Mouse (Mus musculus): ENCODE results near the gene Hist1h3a. TPM values are rescaled to one million over a fixed set of nuclear protein-coding genes. Genes with fewer than 3 reads are reported as not detected.

Hist1h3a gene
- polyA plus RNA-seq, 1 experiment from 2014 or later = 3.7 TPM

- H3K9me3 ChIP-seq (ENCODE audit: control insufficient read depth, low read length) = no peaks in the 10 kb centered on the region
- H3K36me3 ChIP-seq (ENCODE audit: control insufficient read depth, insufficient read depth, low read length) = no peaks in the 10 kb centered on the region
- peak overlapping the region; percentile 68 for H3K9ac ChIP-seq (ENCODE audit: low read depth, low read length)
- H3K4me2 ChIP-seq (ENCODE audit: low read depth, low read length) = peak overlapping the region; percentile 84
- peak; percentile 3 for ATAC-seq (ENCODE audit: low read depth)
- DNase-seq (ENCODE audit: low spot score) = peak; percentile 56
- 1% methylated on average over 17 of the region's 27 CpGs for WGBS
- H3K4me3 ChIP-seq (ENCODE audit: low read depth, low read length) = peak overlapping the region; percentile 54
- no peaks in the 10 kb centered on the region for H3K27me3 ChIP-seq (replicated peaks; ENCODE audit: control insufficient read depth, insufficient read depth, low read length)
- H3K27ac ChIP-seq (replicated peaks; ENCODE audit: low read depth, low read length) = peak overlapping the region; percentile 93
- peaks cover 20% of the 10 kb centered on the region for H3K4me1 ChIP-seq (ENCODE audit: control insufficient read depth, insufficient read depth, low read length)
These were observed 1.8 kb downstream of the Hist1h3a start for GRCm38 (mm10) chr13:23760240-23760971.

- WGBS = 83% methylated on average over 1 of the region's 1 CpGs
- peak overlapping the region; percentile 68 for H3K9ac ChIP-seq (ENCODE audit: low read depth, low read length)
- DNase-seq (ENCODE audit: low spot score) (no peak), ATAC-seq (ENCODE audit: low read depth) (no peak)
- H3K27me3 ChIP-seq (replicated peaks; ENCODE audit: control insufficient read depth, insufficient read depth, low read length) = no peaks in the 10 kb centered on the region
- H3K27ac ChIP-seq (replicated peaks; ENCODE audit: low read depth, low read length) = peak overlapping the region; percentile 93
- peak overlapping the region; percentile 84 for H3K4me2 ChIP-seq (ENCODE audit: low read depth, low read length)
- no peaks in the 10 kb centered on the region for H3K36me3 ChIP-seq (ENCODE audit: control insufficient read depth, insufficient read depth, low read length)
- H3K4me3 ChIP-seq (ENCODE audit: low read depth, low read length) = peak overlapping the region; percentile 54
- H3K4me1 ChIP-seq (ENCODE audit: control insufficient read depth, insufficient read depth, low read length) = peaks cover 18% of the 10 kb centered on the region
- no peaks in the 10 kb centered on the region for H3K9me3 ChIP-seq (ENCODE audit: control insufficient read depth, low read length)
These were observed 2.3 kb downstream of the Hist1h3a start for GRCm38 (mm10) chr13:23759916-23760239.

- Histone ChIP-seq H3K4me2 (ENCODE audit: low read depth, low read length) (0 out of 2 replicates have a peak overlapping the region, but pooled peaks have one; percentile 84), H3K4me3 (ENCODE audit: low read depth, low read length) (no peak overlapping the region), H3K27ac (replicated peaks; ENCODE audit: low read depth, low read length) (peak overlapping the region; percentile 93; the same call in 1 of the 2 replicates), H3K9ac (ENCODE audit: low read depth, low read length) (no peak overlapping the region), H3K36me3 (ENCODE audit: control insufficient read depth, insufficient read depth, low read length) (no peaks in the 10 kb centered on the region), H3K9me3 (ENCODE audit: control insufficient read depth, low read length) (no peaks in the 10 kb centered on the region), H3K27me3 (replicated peaks; ENCODE audit: control insufficient read depth, insufficient read depth, low read length) (no peaks in the 10 kb centered on the region), H3K4me1 (ENCODE audit: control insufficient read depth, insufficient read depth, low read length) (peaks cover 13% of the 10 kb centered on the region)
- no peak for DNase-seq (ENCODE audit: low spot score)
- WGBS = 74% methylated on average over 3 of the region's 3 CpGs
- no peak for ATAC-seq (ENCODE audit: low read depth)
These were observed 2.9 kb downstream of the Hist1h3a start for GRCm38 (mm10) chr13:23759251-23759771.

- H3K27ac ChIP-seq (replicated peaks; ENCODE audit: low read depth, low read length) = peak overlapping the region; percentile 93
- 54% methylated on average over 3 of the region's 3 CpGs for WGBS
- ATAC-seq (ENCODE audit: low read depth) = no peak
These were observed 4.3 kb downstream of the Hist1h3a start for GRCm38 (mm10) chr13:23757921-23758320.

GRCm38 (mm10) chr13:23757211-23757773, 4.9 kb downstream of the Hist1h3a start:
- Histone ChIP-seq H3K9me3 (ENCODE audit: control insufficient read depth, low read length) (no peaks in the 10 kb centered on the region), H3K27me3 (replicated peaks; ENCODE audit: control insufficient read depth, insufficient read depth, low read length) (no peaks in the 10 kb centered on the region), H3K4me1 (ENCODE audit: control insufficient read depth, insufficient read depth, low read length) (peaks cover 7% of the 10 kb centered on the region; the same call in 1 of the 2 replicates), H3K4me2 (ENCODE audit: low read depth, low read length) (peak overlapping the region; percentile 76), H3K27ac (replicated peaks; ENCODE audit: low read depth, low read length) (peak overlapping the region; percentile 93), H3K9ac (ENCODE audit: low read depth, low read length) (peak overlapping the region; percentile 69), H3K4me3 (ENCODE audit: low read depth, low read length) (peak overlapping the region; percentile 45), H3K36me3 (ENCODE audit: control insufficient read depth, insufficient read depth, low read length) (no peaks in the 10 kb centered on the region)
- ATAC-seq (ENCODE audit: low read depth) (peak; percentile 0; the same call in 1 of the 2 replicates), DNase-seq (ENCODE audit: low spot score) (peak; percentile 58)
- WGBS = 2% methylated on average over 13 of the region's 23 CpGs

More at GRCm38 (mm10) chr13:23757921-23758320, 4.3 kb downstream of the Hist1h3a start:
- Histone ChIP-seq H3K27me3 (replicated peaks; ENCODE audit: control insufficient read depth, insufficient read depth, low read length) (no peaks in the 10 kb centered on the region), H3K9ac (ENCODE audit: low read depth, low read length) (no peak overlapping the region; the same call in 1 of the 2 replicates), H3K4me1 (ENCODE audit: control insufficient read depth, insufficient read depth, low read length) (peaks cover 7% of the 10 kb centered on the region), H3K4me3 (ENCODE audit: low read depth, low read length) (peak overlapping the region; percentile 45), H3K4me2 (ENCODE audit: low read depth, low read length) (peak overlapping the region; percentile 76), H3K36me3 (ENCODE audit: control insufficient read depth, insufficient read depth, low read length) (no peaks in the 10 kb centered on the region), H3K9me3 (ENCODE audit: control insufficient read depth, low read length) (no peaks in the 10 kb centered on the region)
- no peak for DNase-seq (ENCODE audit: low spot score)

- H3K4me1 ChIP-seq (ENCODE audit: control insufficient read depth, insufficient read depth, low read length) = peaks cover 7% of the 10 kb centered on the region; the same call in 1 of the 2 replicates
- H3K4me2 ChIP-seq (ENCODE audit: low read depth, low read length) = peak within 1 kb of the TSS; percentile 76
- peak within 1 kb of the TSS; percentile 93 for H3K27ac ChIP-seq (replicated peaks; ENCODE audit: low read depth, low read length)
- peak within 1 kb of the TSS; percentile 45 for H3K4me3 ChIP-seq (ENCODE audit: low read depth, low read length)
- DNase-seq (ENCODE audit: low spot score) = peak; percentile 99
- under 1% methylated on average over 11 of the region's 22 CpGs for WGBS
- peak within 1 kb of the TSS; percentile 69 for H3K9ac ChIP-seq (ENCODE audit: low read depth, low read length)
- ATAC-seq (ENCODE audit: low read depth) = peak; percentile 81
- no peaks in the 10 kb centered on the region for H3K27me3 ChIP-seq (replicated peaks; ENCODE audit: control insufficient read depth, insufficient read depth, low read length)
- H3K36me3 ChIP-seq (ENCODE audit: control insufficient read depth, insufficient read depth, low read length) = no peaks in the 10 kb centered on the region
- H3K9me3 ChIP-seq (ENCODE audit: control insufficient read depth, low read length) = no peaks in the 10 kb centered on the region
These were observed 5.4 kb downstream of the Hist1h3a start, which contains the start of gene Hist1h4b for GRCm38 (mm10) chr13:23756790-23757189. Gene Hist1h4b (plus strand): TSS chr13:23757013.

- Histone ChIP-seq H3K27me3 (replicated peaks; ENCODE audit: control insufficient read depth, insufficient read depth, low read length) (no peaks in the 10 kb centered on the region), H3K4me1 (ENCODE audit: control insufficient read depth, insufficient read depth, low read length) (peaks cover 6% of the 10 kb centered on the region; the same call in 1 of the 2 replicates), H3K36me3 (ENCODE audit: control insufficient read depth, insufficient read depth, low read length) (no peaks in the 10 kb centered on the region), H3K9me3 (ENCODE audit: control insufficient read depth, low read length) (no peaks in the 10 kb centered on the region), H3K4me2 (ENCODE audit: low read depth, low read length) (no peak overlapping the region), H3K9ac (ENCODE audit: low read depth, low read length) (no peak overlapping the region), H3K27ac (replicated peaks; ENCODE audit: low read depth, low read length) (peak overlapping the region; percentile 58), H3K4me3 (ENCODE audit: low read depth, low read length) (no peak overlapping the region)
- ATAC-seq (ENCODE audit: low read depth) (no peak), DNase-seq (ENCODE audit: low spot score) (no peak)
These were observed 7.2 kb downstream of the Hist1h3a start for GRCm38 (mm10) chr13:23755000-23755399.

GRCm38 (mm10) chr13:23753314-23754078, 8.7 kb downstream of the Hist1h3a start:
- no peaks in the 10 kb centered on the region for H3K27me3 ChIP-seq (replicated peaks; ENCODE audit: control insufficient read depth, insufficient read depth, low read length)
- peak overlapping the region; percentile 82 for H3K27ac ChIP-seq (replicated peaks; ENCODE audit: low read depth, low read length)
- H3K4me2 ChIP-seq (ENCODE audit: low read depth, low read length) = peak overlapping the region; percentile 54
- no peaks in the 10 kb centered on the region for H3K36me3 ChIP-seq (ENCODE audit: control insufficient read depth, insufficient read depth, low read length)
- DNase-seq (ENCODE audit: low spot score) (no peak), ATAC-seq (ENCODE audit: low read depth) (no peak)
- WGBS = 56% methylated on average over 4 of the region's 4 CpGs
- H3K4me1 ChIP-seq (ENCODE audit: control insufficient read depth, insufficient read depth, low read length) = peaks cover 4% of the 10 kb centered on the region; the same call in 1 of the 2 replicates
- H3K9ac ChIP-seq (ENCODE audit: low read depth, low read length) = peak overlapping the region; percentile 66
- H3K4me3 ChIP-seq (ENCODE audit: low read depth, low read length) = peak overlapping the region; percentile 38; the same call in 1 of the 2 replicates
- H3K9me3 ChIP-seq (ENCODE audit: control insufficient read depth, low read length) = no peaks in the 10 kb centered on the region
